Mouse (Mus musculus): Measurements from ENCODE around the gene Slc38a3. TPM values are rescaled to one million over a fixed set of nuclear protein-coding genes. Genes with fewer than 3 reads are reported as not detected.

The Slc38a3 gene
- 31.8 and 40.4 TPM in 2 replicates for polyA plus RNA-seq (2015; fragmentation: Nextera tagmentation; extraction: Ambion mirVana)

DNA sequence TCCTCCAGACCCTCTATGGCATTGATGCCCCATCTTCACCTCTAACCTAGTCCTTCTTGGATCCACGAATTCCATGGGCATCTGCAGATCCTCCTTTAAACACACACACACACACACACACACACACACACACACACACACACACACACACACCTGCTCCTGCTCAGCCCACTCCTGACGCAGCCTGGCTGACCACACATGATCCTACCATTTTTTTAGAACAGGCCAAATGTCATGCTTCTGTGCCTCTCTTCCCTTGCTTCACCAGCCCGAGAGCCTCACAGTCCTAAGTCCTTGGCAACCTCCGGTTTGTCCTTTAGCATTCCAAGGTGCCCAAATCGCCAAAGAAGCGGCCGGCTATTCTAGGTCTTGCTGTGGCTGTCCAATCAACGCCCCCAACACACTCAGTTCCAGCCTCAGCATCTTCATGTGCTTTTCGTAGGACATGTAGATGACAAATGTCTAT is at the start of gene Slc38a3:
Gene Slc38a3 (minus strand): TSS at position 51 of the 466 bp plus-strand sequence.
- no peak for ATAC-seq (replicated peaks)
- Histone ChIP-seq H3K9me3 (no peaks in the 10 kb centered on the region), H3K4me2 (no peak within 1 kb of the TSS), H3K4me3 (no peak within 1 kb of the TSS), H3K27ac (no peak within 1 kb of the TSS), H3K9ac (no peak within 1 kb of the TSS), H3K4me1 (peaks cover 18% of the 10 kb centered on the region), H3K36me3 (replicated peaks) (no peaks in the 10 kb centered on the region), H3K27me3 (replicated peaks) (peaks cover 27% of the 10 kb centered on the region)
- WGBS, result 83% methylated on average over 9 of the region's 9 CpGs

DNA sequence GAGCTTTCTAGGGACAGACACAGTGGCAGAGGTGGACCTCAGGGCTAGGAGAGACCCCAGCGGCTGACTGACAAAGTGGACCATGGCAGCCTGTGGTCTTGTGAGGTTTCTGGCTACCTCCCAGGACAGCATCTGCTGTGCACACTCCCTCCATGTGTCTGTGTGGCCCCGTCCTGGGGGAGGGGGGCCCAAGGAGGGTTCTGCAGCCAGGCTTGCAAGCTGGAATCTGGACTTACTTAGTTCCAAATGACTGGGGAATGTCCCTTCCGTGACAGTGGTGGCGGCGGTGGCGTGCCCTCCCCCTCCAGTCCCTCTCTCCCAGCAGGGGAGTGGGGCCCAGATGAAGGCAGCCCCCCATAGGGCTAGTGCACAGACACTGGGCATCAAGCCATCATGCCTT is 47.6 kb upstream of the Slc38a3 start:
- peaks cover 10% of the 10 kb centered on the region for H3K4me1 ChIP-seq
- no peak overlapping the region for H3K9ac ChIP-seq
- ATAC-seq (replicated peaks), result no peak

DNA sequence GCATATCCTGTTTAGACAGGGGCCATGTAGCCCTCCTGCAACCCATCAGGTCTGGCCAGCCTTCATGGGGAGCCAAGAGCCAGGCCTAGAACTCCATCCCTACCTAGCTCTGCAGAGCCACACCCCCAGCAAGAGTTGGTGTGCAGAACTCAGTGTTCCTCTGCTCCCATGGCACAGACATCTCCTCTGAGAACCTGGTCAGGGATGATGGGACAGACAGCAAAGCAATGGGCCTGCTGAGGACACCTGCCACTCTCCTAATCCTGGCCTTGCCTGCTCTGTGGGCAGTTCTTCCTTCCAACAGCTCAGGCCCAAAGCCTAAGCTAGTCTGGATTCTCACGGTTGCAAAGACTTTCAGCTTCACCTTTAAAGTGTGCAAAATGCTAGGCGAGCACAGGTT is 46.3 kb upstream of the Slc38a3 start:
- H3K4me1 ChIP-seq, result peaks cover 11% of the 10 kb centered on the region
- no peaks in the 10 kb centered on the region for H3K36me3 ChIP-seq (replicated peaks)
- H3K27me3 ChIP-seq (replicated peaks), result no peaks in the 10 kb centered on the region
- WGBS, result 90% methylated on average over 2 of the region's 2 CpGs
- no peak overlapping the region for H3K4me3 ChIP-seq
- H3K9ac ChIP-seq, result no peak overlapping the region
- ATAC-seq (replicated peaks), result no peak
- H3K27ac ChIP-seq, result no peak overlapping the region
- H3K9me3 ChIP-seq, result no peaks in the 10 kb centered on the region
- no peak overlapping the region for H3K4me2 ChIP-seq

More for the DNA sequence above, 47.6 kb upstream of the Slc38a3 start:
- Histone ChIP-seq H3K36me3 (replicated peaks) (no peaks in the 10 kb centered on the region), H3K4me2 (no peak overlapping the region), H3K9me3 (no peaks in the 10 kb centered on the region), H3K4me3 (no peak overlapping the region), H3K27me3 (replicated peaks) (no peaks in the 10 kb centered on the region), H3K27ac (no peak overlapping the region)
- 28% methylated on average over 6 of the region's 6 CpGs for WGBS

DNA sequence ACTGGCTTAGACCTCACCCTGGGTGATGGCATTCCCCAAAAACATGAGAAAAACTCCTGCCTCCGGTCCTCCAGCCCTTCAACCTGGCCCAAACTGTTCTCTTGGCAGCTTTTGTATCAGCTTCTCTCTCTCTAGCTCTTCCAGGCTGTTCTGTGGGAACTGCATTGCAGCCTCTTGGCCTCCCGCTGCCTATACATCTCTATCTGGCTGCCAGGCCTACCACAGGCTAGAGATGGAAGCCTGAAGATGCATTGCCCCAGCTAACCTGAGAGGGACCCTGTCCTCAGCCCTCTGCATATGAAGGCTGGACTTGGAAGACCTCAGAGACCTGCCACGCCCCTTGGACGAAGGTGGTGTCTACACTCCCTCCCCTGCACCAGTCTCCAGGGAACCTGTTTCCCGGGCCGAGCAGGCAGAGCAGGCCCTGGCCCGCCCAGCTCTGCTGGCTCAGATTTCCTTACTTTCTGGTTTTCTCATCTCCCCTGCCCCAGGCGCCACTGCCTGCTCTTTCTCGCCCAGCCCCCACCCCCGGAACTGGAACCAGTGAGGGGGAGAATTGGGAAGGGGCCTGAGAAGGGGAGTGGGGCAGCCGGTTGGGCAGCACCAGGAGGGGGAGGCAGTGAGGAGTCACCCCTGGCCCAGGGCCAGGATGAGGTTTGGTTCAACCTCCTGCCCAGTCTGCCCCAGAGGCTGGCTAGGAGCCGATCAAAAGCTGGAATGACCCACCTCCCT is 45.1 kb upstream of the Slc38a3 start:
- H3K4me1 ChIP-seq, result peaks cover 17% of the 10 kb centered on the region
- 22% methylated on average over 12 of the region's 12 CpGs for WGBS
- ATAC-seq (replicated peaks), result no peak
- H3K27ac ChIP-seq, result no peak overlapping the region
- H3K9ac ChIP-seq, result no peak overlapping the region
- H3K27me3 ChIP-seq (replicated peaks), result no peaks in the 10 kb centered on the region
- H3K36me3 ChIP-seq (replicated peaks), result no peaks in the 10 kb centered on the region
- no peak overlapping the region for H3K4me3 ChIP-seq
- no peak overlapping the region for H3K4me2 ChIP-seq
- H3K9me3 ChIP-seq, result no peaks in the 10 kb centered on the region

DNA sequence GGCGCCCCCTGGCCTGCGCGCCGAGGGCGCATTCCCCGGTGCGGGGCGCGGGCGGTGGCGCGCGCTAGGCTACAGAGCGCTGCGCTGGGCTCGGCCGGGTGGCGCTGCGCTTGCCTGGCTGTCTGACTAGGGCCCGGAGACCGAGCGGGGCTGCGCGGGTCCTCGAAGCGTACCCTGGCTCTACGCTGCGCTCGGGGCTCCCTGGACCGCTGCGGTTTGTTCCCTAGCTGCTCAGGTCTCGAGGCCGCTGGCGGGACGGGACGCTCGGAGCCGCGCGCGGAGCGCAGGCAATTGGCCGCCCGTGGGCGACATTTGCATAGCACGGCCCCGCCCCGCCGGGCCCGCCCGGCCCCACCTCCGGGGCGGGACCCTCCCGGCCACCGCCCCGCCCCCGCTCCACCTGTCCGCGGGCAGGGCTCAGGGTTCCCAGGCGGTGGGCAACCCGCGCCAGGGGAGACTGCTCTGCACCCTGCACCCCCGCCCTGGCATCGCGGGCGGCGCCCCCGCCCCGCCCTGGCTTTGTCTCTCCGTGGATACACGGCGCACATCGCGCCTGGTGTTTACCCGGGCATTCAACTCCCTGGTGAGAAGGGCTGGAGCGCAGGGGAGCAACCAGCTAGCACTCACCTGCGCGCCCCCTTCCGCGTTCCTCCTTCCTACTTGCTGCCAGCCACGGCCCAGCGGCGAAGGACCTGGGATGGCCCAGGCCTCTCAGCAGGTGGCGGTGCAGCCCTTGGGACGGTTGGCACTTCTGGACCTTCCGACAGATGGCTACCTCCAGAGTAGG is 40.6 kb upstream of the Slc38a3 start, which contains the start of gene Sema3f:
Gene Sema3f (minus strand): TSS at position 779 of the 787 bp plus-strand sequence.
- Histone ChIP-seq H3K36me3 (replicated peaks) (no peaks in the 10 kb centered on the region), H3K9ac (peak within 1 kb of the TSS; percentile 85), H3K4me2 (peak within 1 kb of the TSS; percentile 93), H3K4me3 (peak within 1 kb of the TSS; percentile 71), H3K4me1 (peaks cover 54% of the 10 kb centered on the region), H3K27ac (peak within 1 kb of the TSS; percentile 89), H3K9me3 (no peaks in the 10 kb centered on the region), H3K27me3 (replicated peaks) (no peaks in the 10 kb centered on the region)
- peak; percentile 83 for ATAC-seq (replicated peaks)
- WGBS, result under 1% methylated on average over 81 of the region's 86 CpGs

DNA sequence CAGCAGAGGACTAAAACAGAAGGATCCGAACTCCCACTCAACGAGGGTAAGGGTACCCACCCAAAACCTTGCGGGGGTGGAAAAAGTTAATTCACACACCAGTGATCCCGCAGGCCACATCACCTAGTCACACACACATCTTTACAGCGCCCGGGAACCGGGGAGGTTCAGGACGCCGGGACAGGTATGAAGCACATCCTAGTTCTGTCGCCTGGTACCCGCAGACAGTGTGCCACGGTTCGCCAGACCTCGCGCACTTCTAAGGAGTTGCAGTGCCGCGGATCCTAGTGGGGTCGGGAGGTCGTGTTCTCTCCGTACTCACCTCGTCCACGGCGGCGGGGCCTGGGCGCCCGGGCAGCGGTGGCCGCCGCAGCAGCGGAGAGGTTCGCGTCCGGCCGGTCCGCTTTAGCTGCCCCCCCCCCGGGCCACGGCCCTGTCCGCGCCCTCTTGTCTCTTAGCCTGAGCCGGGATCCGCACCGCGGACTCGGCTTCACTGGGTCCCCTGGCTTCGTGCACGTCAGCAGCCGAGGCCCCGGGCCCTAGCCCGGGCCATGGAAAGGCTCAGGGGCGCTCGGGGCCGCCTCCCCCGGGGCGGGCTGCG is 39.9 kb upstream of the Slc38a3 start:
- WGBS, result under 1% methylated on average over 52 of the region's 55 CpGs

DNA sequence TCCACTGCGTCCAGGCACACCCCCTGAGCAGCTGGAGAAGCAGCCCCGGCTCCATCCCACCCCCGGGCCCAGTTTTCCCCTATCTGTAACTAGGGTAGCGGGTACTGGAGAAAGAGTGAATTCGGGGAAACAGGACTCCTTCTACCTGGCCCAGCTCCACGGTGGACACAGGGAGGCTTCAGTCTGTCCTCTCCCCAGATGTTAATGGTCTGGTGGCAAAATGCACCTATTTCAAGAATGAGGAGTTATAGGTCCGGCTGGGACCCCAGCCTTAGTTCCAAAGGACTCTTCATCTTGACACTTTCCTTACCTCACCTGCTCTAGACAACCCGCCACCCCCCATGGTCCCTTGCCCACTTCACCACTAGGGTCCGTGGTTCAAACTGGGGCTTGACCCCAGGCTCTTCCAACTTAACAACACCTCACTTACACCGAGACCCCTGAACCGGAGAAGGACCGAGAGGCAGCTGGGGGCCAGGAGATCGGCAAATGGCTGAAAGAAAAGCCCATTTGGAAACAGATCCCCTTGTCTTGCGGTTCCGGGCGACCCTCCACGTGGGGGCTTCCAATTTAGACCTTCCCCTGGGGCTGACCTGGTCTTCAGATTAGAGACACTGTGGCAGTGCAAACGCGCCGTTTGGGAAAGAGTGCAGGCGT is 39.2 kb upstream of the Slc38a3 start:
- Histone ChIP-seq H3K4me2 (peak overlapping the region; percentile 93), H3K9me3 (no peaks in the 10 kb centered on the region), H3K4me3 (peak overlapping the region; percentile 71), H3K27ac (peak overlapping the region; percentile 89), H3K27me3 (replicated peaks) (no peaks in the 10 kb centered on the region), H3K4me1 (peaks cover 54% of the 10 kb centered on the region), H3K36me3 (replicated peaks) (no peaks in the 10 kb centered on the region; the same call in 1 of the 2 replicates), H3K9ac (peak overlapping the region; percentile 85)
- WGBS, result 2% methylated on average over 21 of the region's 21 CpGs
- no peak for ATAC-seq (replicated peaks)

More for the DNA sequence above, 39.9 kb upstream of the Slc38a3 start:
- Histone ChIP-seq H3K4me1 (peaks cover 49% of the 10 kb centered on the region), H3K27ac (peak overlapping the region; percentile 89), H3K36me3 (replicated peaks) (no peaks in the 10 kb centered on the region), H3K4me3 (peak overlapping the region; percentile 71), H3K9ac (peak overlapping the region; percentile 85), H3K27me3 (replicated peaks) (no peaks in the 10 kb centered on the region), H3K4me2 (peak overlapping the region; percentile 93), H3K9me3 (no peaks in the 10 kb centered on the region)
- peak; percentile 31; the same call in 1 of the 2 replicates for ATAC-seq (replicated peaks)

DNA sequence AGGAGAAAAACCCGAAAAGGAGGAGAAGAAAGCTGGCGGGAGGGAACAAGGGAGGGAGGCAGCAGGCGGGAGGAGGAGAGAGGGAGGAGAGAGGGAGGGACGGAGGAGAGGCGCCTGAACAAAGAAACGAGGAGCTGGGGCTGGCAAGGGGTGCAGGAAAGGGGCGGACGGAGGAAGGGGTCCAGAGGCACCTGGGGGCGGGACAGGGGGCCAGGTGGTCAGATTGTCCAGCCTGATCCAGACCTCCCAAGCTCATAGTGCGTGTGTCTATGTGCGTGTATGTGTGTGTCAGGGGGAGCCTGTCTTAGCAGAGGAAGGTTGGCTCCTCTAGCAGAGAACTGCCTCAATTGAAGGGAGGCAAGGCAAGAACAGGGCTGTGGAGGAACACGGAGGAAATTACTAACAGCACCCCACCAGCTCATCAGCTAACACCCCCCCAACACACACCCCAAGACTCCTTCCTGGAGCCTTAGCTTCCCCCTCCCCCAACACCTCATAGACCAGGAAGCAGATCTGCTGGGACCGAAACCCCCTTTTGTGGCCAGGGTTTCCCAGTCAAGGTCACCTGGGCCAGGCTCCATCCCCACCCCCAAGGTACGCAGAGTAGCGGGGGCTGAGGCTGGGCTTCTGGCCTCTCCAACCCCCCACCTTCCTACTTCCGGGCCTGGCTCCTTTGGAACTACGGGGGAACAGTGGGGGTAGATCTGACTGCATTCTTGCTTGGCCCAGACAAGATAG is 38.5 kb upstream of the Slc38a3 start:
- H3K27ac ChIP-seq, result peak overlapping the region; percentile 89
- H3K27me3 ChIP-seq (replicated peaks), result no peaks in the 10 kb centered on the region
- H3K4me3 ChIP-seq, result peak overlapping the region; percentile 71
- peak overlapping the region; percentile 93 for H3K4me2 ChIP-seq
- H3K9ac ChIP-seq, result peak overlapping the region; percentile 85
- H3K36me3 ChIP-seq (replicated peaks), result no peaks in the 10 kb centered on the region; the same call in 1 of the 2 replicates
- peak; percentile 19; the same call in 1 of the 2 replicates for ATAC-seq (replicated peaks)
- peaks cover 57% of the 10 kb centered on the region for H3K4me1 ChIP-seq
- H3K9me3 ChIP-seq, result no peaks in the 10 kb centered on the region
- 3% methylated on average over 17 of the region's 17 CpGs for WGBS

DNA sequence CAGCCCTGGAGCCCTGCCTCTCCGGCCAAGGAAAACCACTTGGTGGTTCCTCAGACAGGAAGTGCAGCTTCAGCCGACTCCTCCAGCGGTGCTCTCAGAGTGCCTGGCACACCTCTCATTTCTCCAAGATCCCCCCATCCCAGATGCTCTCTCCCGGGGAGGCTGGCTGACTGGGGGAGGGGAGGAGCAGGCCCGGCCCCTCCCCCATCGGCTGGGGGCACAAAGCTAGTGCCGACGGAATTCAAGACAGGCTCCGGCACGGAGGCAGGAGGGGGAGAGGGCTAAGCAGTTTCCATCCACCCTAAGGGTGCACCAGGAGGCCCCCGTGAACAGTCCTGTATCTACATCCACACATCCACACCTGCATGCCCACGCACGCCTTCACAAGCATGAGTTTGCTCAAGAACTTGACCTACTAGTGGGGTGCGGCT is 37.5 kb upstream of the Slc38a3 start:
- H3K9me3 ChIP-seq, result no peaks in the 10 kb centered on the region
- 4% methylated on average over 14 of the region's 14 CpGs for WGBS
- ATAC-seq (replicated peaks), result no peak
- H3K4me2 ChIP-seq, result peak overlapping the region; percentile 93
- H3K9ac ChIP-seq, result peak overlapping the region; percentile 85
- H3K4me3 ChIP-seq, result peak overlapping the region; percentile 71
- H3K27me3 ChIP-seq (replicated peaks), result no peaks in the 10 kb centered on the region
- H3K4me1 ChIP-seq, result peaks cover 66% of the 10 kb centered on the region
- no peaks in the 10 kb centered on the region; the same call in 1 of the 2 replicates for H3K36me3 ChIP-seq (replicated peaks)
- peak overlapping the region; percentile 89 for H3K27ac ChIP-seq

DNA sequence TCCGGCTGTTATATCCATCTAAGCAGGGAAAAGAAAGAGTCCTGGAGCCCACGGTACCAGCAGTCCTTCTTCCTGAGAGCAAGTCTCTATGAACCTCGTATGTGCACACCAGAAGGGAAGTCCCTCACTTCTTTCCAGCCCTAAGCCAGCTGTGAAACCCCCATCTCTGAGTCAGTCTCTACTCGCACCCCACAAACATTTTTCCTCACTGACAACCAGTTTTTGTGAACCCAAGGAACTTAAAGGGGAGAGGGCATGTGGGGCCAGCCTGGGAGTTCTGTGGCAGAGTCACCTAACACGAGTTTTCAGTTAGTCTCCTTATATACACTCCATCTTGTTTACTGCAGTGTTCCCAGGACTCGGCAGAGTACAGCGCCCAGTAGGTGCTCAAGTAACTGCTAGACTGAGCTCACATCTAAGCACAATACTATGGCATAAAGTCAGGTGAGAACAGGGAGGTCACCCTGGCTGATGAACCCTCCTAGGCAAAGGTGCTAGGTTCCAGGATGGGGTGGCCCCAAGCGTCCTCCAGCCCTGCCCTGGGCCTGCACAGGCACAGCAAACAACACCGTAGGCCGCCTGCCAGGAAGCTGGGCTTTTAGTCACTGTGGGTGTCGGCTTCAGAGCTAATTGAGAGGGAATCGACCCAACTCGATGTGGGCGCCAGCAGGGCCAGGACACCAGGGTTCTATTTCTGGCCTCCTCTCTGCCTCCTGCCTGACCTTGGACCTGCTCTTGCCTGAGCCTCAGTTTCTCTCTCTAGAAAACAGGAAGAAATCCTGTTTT is 34.2 kb upstream of the Slc38a3 start:
- Histone ChIP-seq H3K27ac (no peak overlapping the region), H3K9ac (no peak overlapping the region), H3K36me3 (replicated peaks) (no peaks in the 10 kb centered on the region; the same call in 1 of the 2 replicates), H3K4me2 (no peak overlapping the region), H3K9me3 (no peaks in the 10 kb centered on the region), H3K27me3 (replicated peaks) (no peaks in the 10 kb centered on the region), H3K4me1 (peaks cover 84% of the 10 kb centered on the region), H3K4me3 (no peak overlapping the region)
- no peak for ATAC-seq (replicated peaks)
- WGBS, result 62% methylated on average over 14 of the region's 14 CpGs

All from midbrain, embryonic 15.5 days (tissue).